Mouse (Mus musculus) limb, embryonic 11.5 days (tissue): ENCODE data around the gene Gja5. TPM values are rescaled to one million over a fixed set of nuclear protein-coding genes. Genes with fewer than 3 reads are reported as not detected.
"Not testable (repeated sequence)": the region's sequence is repeated elsewhere in the genome, so short reads cannot be mapped to it uniquely, and the experiment has no call there.

ENCODE experiments used
- ATAC-seq: fragments of 200-750 bp; cut with Nextera tagmentation; 2 replicates; pipeline ENCODE4 v1.8.0; 2017; ENCODE audit warnings: low read depth; ENCODE audit not compliant: insufficient number of reproducible peaks, low FRiP score, low TSS enrichment
- DNase-seq: peaks from one replicate; pipeline ENCODE4 v3.0.0-alpha.2; 2015; ENCODE audit warnings: low spot score
- H3K27ac ChIP-seq: fragments of 300-500 bp; sonication (generic); replicated peaks from 2 replicates; pipeline ENCODE4 v1.5.1; 2014; ENCODE audit warnings: low read depth, mild to moderate bottlenecking, low read length
- H3K27me3 ChIP-seq: fragments of 300-500 bp; sonication (generic); 2 replicates; pipeline ENCODE4 v1.6.1; 2014; ENCODE audit warnings: mild to moderate bottlenecking, low read length, mixed read lengths; ENCODE audit not compliant: control insufficient read depth, insufficient read depth
- H3K36me3 ChIP-seq: fragments of 300-500 bp; sonication (generic); 2 replicates; pipeline ENCODE4 v1.6.1; 2014; ENCODE audit warnings: mild to moderate bottlenecking, low read length, moderate library complexity, mixed read lengths; ENCODE audit not compliant: control insufficient read depth, insufficient read depth
- H3K4me1 ChIP-seq: fragments of 300-500 bp; sonication (generic); 2 replicates; pipeline ENCODE4 v1.6.1; 2014; ENCODE audit warnings: low read length, mixed read lengths; ENCODE audit not compliant: control insufficient read depth, insufficient read depth
- H3K4me2 ChIP-seq: fragments of 300-500 bp; sonication (generic); 2 replicates; pipeline ENCODE4 v1.6.1; 2014; ENCODE audit warnings: low read depth, mild to moderate bottlenecking, moderate library complexity; ENCODE audit not compliant: severe bottlenecking
- H3K4me3 ChIP-seq: fragments of 300-500 bp; sonication (generic); 2 replicates; pipeline ENCODE4 v1.5.1; 2014; ENCODE audit warnings: low read depth, low read length
- H3K9ac ChIP-seq: fragments of 300-500 bp; sonication (generic); 2 replicates; pipeline ENCODE4 v1.6.1; 2014; ENCODE audit warnings: mild to moderate bottlenecking, low read length
- H3K9me3 ChIP-seq: fragments of 300-500 bp; sonication (generic); 2 replicates; pipeline ENCODE4 v1.6.1; 2016; ENCODE audit warnings: low read length; ENCODE audit not compliant: control insufficient read depth
- WGBS: fragments of 180-500 bp; shearing (Covaris S2); extraction: QIAGEN DNeasy Blood & Tissue Kit; methylation state at CpG from one replicate; pipeline ENCODE4 v1.1.7; 2014; 5-methylcytosine and 5-hydroxymethylcytosine counted together
- polyA plus RNA-seq: library from polyadenylated mRNA; unstranded; fragments of >200 nt; fragmentation: Nextera tagmentation; extraction: Ambion mirVana; gene quantifications from 2 replicates; pipeline ENCODE4 v1.2.1, GENCODE M21; 2014

Gene Gja5
- polyA plus RNA-seq, 1 experiment from 2014 or later, result 3.7 TPM

GRCm38 (mm10) chr3:97052069-97052799 lies 147.7 kb downstream of the Gja5 start:
- no peaks in the 10 kb centered on the region for H3K27me3 ChIP-seq
- 74% methylated on average over 8 of the region's 8 CpGs for WGBS
- ATAC-seq (no peak), DNase-seq (no peak)
- H3K4me1 ChIP-seq, result no peaks in the 10 kb centered on the region
- no peak overlapping the region for H3K4me3 ChIP-seq
- H3K4me2 ChIP-seq, result no peak overlapping the region
- no peaks in the 10 kb centered on the region for H3K36me3 ChIP-seq
- H3K27ac ChIP-seq, result no peak overlapping the region
- H3K9me3 ChIP-seq, result no peaks in the 10 kb centered on the region
- no peak overlapping the region for H3K9ac ChIP-seq

- DNase-seq (no peak), ATAC-seq (no peak)
- Histone ChIP-seq H3K4me1 (no peaks in the 10 kb centered on the region), H3K9ac (no peak overlapping the region), H3K27ac (no peak overlapping the region), H3K4me2 (no peak overlapping the region), H3K4me3 (no peak overlapping the region), H3K9me3 (no peaks in the 10 kb centered on the region), H3K27me3 (no peaks in the 10 kb centered on the region), H3K36me3 (no peaks in the 10 kb centered on the region)
- WGBS, result 85% methylated on average over 5 of the region's 5 CpGs
Measured at GRCm38 (mm10) chr3:97058704-97059103, 154.2 kb downstream of the Gja5 start.

- WGBS, result 94% methylated on average over 4 of the region's 4 CpGs
- H3K27ac ChIP-seq, result no peak overlapping the region
- no peak for ATAC-seq
- H3K27me3 ChIP-seq, result no peaks in the 10 kb centered on the region
- no peak overlapping the region for H3K4me3 ChIP-seq
- no peaks in the 10 kb centered on the region for H3K36me3 ChIP-seq
- H3K4me2 ChIP-seq, result no peak overlapping the region
- no peak for DNase-seq
- H3K9ac ChIP-seq, result no peak overlapping the region
- H3K4me1 ChIP-seq, result no peaks in the 10 kb centered on the region
- no peaks in the 10 kb centered on the region for H3K9me3 ChIP-seq
Measured at GRCm38 (mm10) chr3:97060119-97060518, 155.6 kb downstream of the Gja5 start.

GRCm38 (mm10) chr3:97062814-97063213 lies 158.3 kb downstream of the Gja5 start:
- DNase-seq (peak; percentile 23), ATAC-seq (no peak)
- Histone ChIP-seq H3K9ac (no peak overlapping the region), H3K4me2 (no peak overlapping the region), H3K27me3 (no peaks in the 10 kb centered on the region), H3K27ac (no peak overlapping the region), H3K36me3 (no peaks in the 10 kb centered on the region), H3K4me1 (no peaks in the 10 kb centered on the region), H3K9me3 (no peaks in the 10 kb centered on the region), H3K4me3 (no peak overlapping the region)
- 42% methylated on average over 5 of the region's 5 CpGs for WGBS

- H3K4me1 ChIP-seq, result no peaks in the 10 kb centered on the region
- no peak for DNase-seq
- H3K4me3 ChIP-seq, result no peak overlapping the region
- H3K27ac ChIP-seq, result no peak overlapping the region
- 64% methylated on average over 6 of the region's 6 CpGs for WGBS
- no peak overlapping the region for H3K9ac ChIP-seq
- no peak overlapping the region for H3K4me2 ChIP-seq
- H3K9me3 ChIP-seq, result no peaks in the 10 kb centered on the region
- no peak for ATAC-seq
- H3K36me3 ChIP-seq, result no peaks in the 10 kb centered on the region
- H3K27me3 ChIP-seq, result no peaks in the 10 kb centered on the region
Measured at GRCm38 (mm10) chr3:97064046-97064445, 159.6 kb downstream of the Gja5 start.

GRCm38 (mm10) chr3:97069589-97069988 lies 165.1 kb downstream of the Gja5 start:
- H3K9me3 ChIP-seq, H3K27me3 ChIP-seq, ATAC-seq, H3K9ac ChIP-seq, H3K4me1 ChIP-seq, H3K27ac ChIP-seq, H3K4me2 ChIP-seq, H3K36me3 ChIP-seq, DNase-seq, H3K4me3 ChIP-seq: not testable (repeated sequence)
- 92% methylated on average over 7 of the region's 7 CpGs for WGBS

GRCm38 (mm10) chr3:97071916-97072315 lies 167.4 kb downstream of the Gja5 start:
- not testable (repeated sequence) for DNase-seq, H3K4me3 ChIP-seq, H3K27ac ChIP-seq, H3K4me1 ChIP-seq, H3K27me3 ChIP-seq, H3K9me3 ChIP-seq, H3K4me2 ChIP-seq, H3K9ac ChIP-seq, ATAC-seq, H3K36me3 ChIP-seq
- WGBS, result 82% methylated on average over 9 of the region's 9 CpGs

- not testable (repeated sequence) for H3K4me2 ChIP-seq, H3K27me3 ChIP-seq, H3K9ac ChIP-seq, H3K27ac ChIP-seq, H3K36me3 ChIP-seq, H3K4me1 ChIP-seq, ATAC-seq, H3K9me3 ChIP-seq, H3K4me3 ChIP-seq, DNase-seq
- WGBS, result 79% methylated on average over 5 of the region's 5 CpGs
Measured at GRCm38 (mm10) chr3:97072361-97072760, 167.9 kb downstream of the Gja5 start.
